Mouse (Mus musculus): ENCODE measurements at regions not wholly inside any gene's neighbourhood (a gene's known extent, or its start where the extent isn't known, plus 50 kb on each side); places are given as distances from the start of the nearest gene placed in this dataset.

GRCm38 (mm10) chr13:52025482-52025848, 179.0 kb downstream of the Gadd45g start:
- WGBS, result 84% methylated on average over 5 of the region's 5 CpGs
- no peaks in the 10 kb centered on the region for H3K27me3 ChIP-seq (ENCODE audit: control insufficient read depth, insufficient read depth, low read length)
- no peak for DNase-seq (ENCODE audit: low spot score)
- no peak overlapping the region for H3K4me3 ChIP-seq (ENCODE audit: low read depth, low read length)
- no peak overlapping the region for H3K4me2 ChIP-seq (ENCODE audit: low read depth, low read length, severe bottlenecking)
- H3K9ac ChIP-seq (ENCODE audit: low read length), result no peak overlapping the region
- H3K9me3 ChIP-seq (ENCODE audit: control insufficient read depth, low read length), result no peaks in the 10 kb centered on the region
- H3K27ac ChIP-seq (ENCODE audit: low read depth, low read length), result no peak overlapping the region
- no peaks in the 10 kb centered on the region for H3K36me3 ChIP-seq (ENCODE audit: control insufficient read depth, insufficient read depth, low read length)
- no peak for ATAC-seq (replicated peaks; ENCODE audit: low FRiP score)
- peaks cover 5% of the 10 kb centered on the region; the same call in 1 of the 2 replicates for H3K4me1 ChIP-seq (replicated peaks; ENCODE audit: control insufficient read depth, insufficient read depth, low read length)

GRCm38 (mm10) chr13:52026291-52026690, 179.8 kb downstream of the Gadd45g start:
- WGBS, result 91% methylated on average over 7 of the region's 7 CpGs
- ATAC-seq (replicated peaks; ENCODE audit: low FRiP score) (no peak), DNase-seq (ENCODE audit: low spot score) (no peak)
- H3K27ac ChIP-seq (ENCODE audit: low read depth, low read length), result no peak overlapping the region
- H3K9ac ChIP-seq (ENCODE audit: low read length), result no peak overlapping the region
- no peak overlapping the region for H3K4me3 ChIP-seq (ENCODE audit: low read depth, low read length)
- H3K36me3 ChIP-seq (ENCODE audit: control insufficient read depth, insufficient read depth, low read length), result no peaks in the 10 kb centered on the region
- no peak overlapping the region for H3K4me2 ChIP-seq (ENCODE audit: low read depth, low read length, severe bottlenecking)
- H3K9me3 ChIP-seq (ENCODE audit: control insufficient read depth, low read length), result no peaks in the 10 kb centered on the region
- H3K4me1 ChIP-seq (replicated peaks; ENCODE audit: control insufficient read depth, insufficient read depth, low read length), result 0 out of 2 replicates have a peak, but pooled peaks cover 1% of the 10 kb centered on the region
- H3K27me3 ChIP-seq (ENCODE audit: control insufficient read depth, insufficient read depth, low read length), result no peaks in the 10 kb centered on the region

GRCm38 (mm10) chr13:52029868-52030422, 183.5 kb downstream of the Gadd45g start:
- no peak overlapping the region for H3K9ac ChIP-seq (ENCODE audit: low read length)
- DNase-seq (ENCODE audit: low spot score), result no peak
- no peak for ATAC-seq (replicated peaks; ENCODE audit: low FRiP score)
- H3K27me3 ChIP-seq (ENCODE audit: control insufficient read depth, insufficient read depth, low read length), result no peaks in the 10 kb centered on the region
- no peak overlapping the region for H3K4me3 ChIP-seq (ENCODE audit: low read depth, low read length)
- WGBS, result 86% methylated on average over 3 of the region's 3 CpGs
- H3K4me2 ChIP-seq (ENCODE audit: low read depth, low read length, severe bottlenecking), result no peak overlapping the region
- no peaks in the 10 kb centered on the region for H3K36me3 ChIP-seq (ENCODE audit: control insufficient read depth, insufficient read depth, low read length)
- H3K9me3 ChIP-seq (ENCODE audit: control insufficient read depth, low read length), result no peaks in the 10 kb centered on the region
- 0 out of 2 replicates have a peak, but pooled peaks cover 1% of the 10 kb centered on the region for H3K4me1 ChIP-seq (replicated peaks; ENCODE audit: control insufficient read depth, insufficient read depth, low read length)
- H3K27ac ChIP-seq (ENCODE audit: low read depth, low read length), result no peak overlapping the region

GRCm38 (mm10) chr13:52031465-52031864, 185.0 kb downstream of the Gadd45g start:
- H3K4me1 ChIP-seq (replicated peaks; ENCODE audit: control insufficient read depth, insufficient read depth, low read length), result no peaks in the 10 kb centered on the region
- WGBS, result 90% methylated on average over 5 of the region's 5 CpGs

GRCm38 (mm10) chr13:52035731-52036130, 189.3 kb downstream of the Gadd45g start:
- Histone ChIP-seq H3K27me3 (ENCODE audit: control insufficient read depth, insufficient read depth, low read length) (no peaks in the 10 kb centered on the region), H3K4me3 (ENCODE audit: low read depth, low read length) (no peak overlapping the region), H3K36me3 (ENCODE audit: control insufficient read depth, insufficient read depth, low read length) (no peaks in the 10 kb centered on the region), H3K4me2 (ENCODE audit: low read depth, low read length, severe bottlenecking) (no peak overlapping the region), H3K9ac (ENCODE audit: low read length) (no peak overlapping the region), H3K27ac (ENCODE audit: low read depth, low read length) (no peak overlapping the region), H3K9me3 (ENCODE audit: control insufficient read depth, low read length) (no peaks in the 10 kb centered on the region), H3K4me1 (replicated peaks; ENCODE audit: control insufficient read depth, insufficient read depth, low read length) (no peaks in the 10 kb centered on the region)
- ATAC-seq (replicated peaks; ENCODE audit: low FRiP score), result no peak
- 86% methylated on average over 6 of the region's 6 CpGs for WGBS
- DNase-seq (ENCODE audit: low spot score), result no peak

More at GRCm38 (mm10) chr13:52031465-52031864, 185.0 kb downstream of the Gadd45g start:
- Histone ChIP-seq H3K36me3 (ENCODE audit: control insufficient read depth, insufficient read depth, low read length) (no peaks in the 10 kb centered on the region), H3K4me3 (ENCODE audit: low read depth, low read length) (no peak overlapping the region), H3K9me3 (ENCODE audit: control insufficient read depth, low read length) (no peaks in the 10 kb centered on the region), H3K4me2 (ENCODE audit: low read depth, low read length, severe bottlenecking) (no peak overlapping the region), H3K27ac (ENCODE audit: low read depth, low read length) (no peak overlapping the region), H3K27me3 (ENCODE audit: control insufficient read depth, insufficient read depth, low read length) (no peaks in the 10 kb centered on the region), H3K9ac (ENCODE audit: low read length) (no peak overlapping the region)
- DNase-seq (ENCODE audit: low spot score), result no peak
- no peak for ATAC-seq (replicated peaks; ENCODE audit: low FRiP score)

GRCm38 (mm10) chr13:52036351-52036750, 189.9 kb downstream of the Gadd45g start:
- H3K9ac ChIP-seq (ENCODE audit: low read length), result no peak overlapping the region
- H3K4me3 ChIP-seq (ENCODE audit: low read depth, low read length), result no peak overlapping the region
- ATAC-seq (replicated peaks; ENCODE audit: low FRiP score) (no peak), DNase-seq (ENCODE audit: low spot score) (no peak)
- H3K36me3 ChIP-seq (ENCODE audit: control insufficient read depth, insufficient read depth, low read length), result no peaks in the 10 kb centered on the region
- H3K4me1 ChIP-seq (replicated peaks; ENCODE audit: control insufficient read depth, insufficient read depth, low read length), result no peaks in the 10 kb centered on the region
- WGBS, result 76% methylated on average over 5 of the region's 5 CpGs
- no peak overlapping the region for H3K27ac ChIP-seq (ENCODE audit: low read depth, low read length)
- H3K4me2 ChIP-seq (ENCODE audit: low read depth, low read length, severe bottlenecking), result no peak overlapping the region
- no peaks in the 10 kb centered on the region for H3K27me3 ChIP-seq (ENCODE audit: control insufficient read depth, insufficient read depth, low read length)
- no peaks in the 10 kb centered on the region for H3K9me3 ChIP-seq (ENCODE audit: control insufficient read depth, low read length)

- no peaks in the 10 kb centered on the region for H3K9me3 ChIP-seq (ENCODE audit: control insufficient read depth, low read length)
- no peak overlapping the region for H3K4me3 ChIP-seq (ENCODE audit: low read depth, low read length)
- 77% methylated on average over 13 of the region's 13 CpGs for WGBS
Measured at GRCm38 (mm10) chr13:52037218-52037617, 190.7 kb downstream of the Gadd45g start.

GRCm38 (mm10) chr13:52041467-52042421, 195.3 kb downstream of the Gadd45g start:
- Histone ChIP-seq H3K9ac (ENCODE audit: low read length) (no peak overlapping the region), H3K9me3 (ENCODE audit: control insufficient read depth, low read length) (no peaks in the 10 kb centered on the region), H3K4me3 (ENCODE audit: low read depth, low read length) (no peak overlapping the region), H3K36me3 (ENCODE audit: control insufficient read depth, insufficient read depth, low read length) (no peaks in the 10 kb centered on the region), H3K4me2 (ENCODE audit: low read depth, low read length, severe bottlenecking) (no peak overlapping the region), H3K4me1 (replicated peaks; ENCODE audit: control insufficient read depth, insufficient read depth, low read length) (no peaks in the 10 kb centered on the region), H3K27ac (ENCODE audit: low read depth, low read length) (no peak overlapping the region), H3K27me3 (ENCODE audit: control insufficient read depth, insufficient read depth, low read length) (no peaks in the 10 kb centered on the region)
- 72% methylated on average over 15 of the region's 15 CpGs for WGBS
- ATAC-seq (replicated peaks; ENCODE audit: low FRiP score) (no peak), DNase-seq (ENCODE audit: low spot score) (no peak)

More at GRCm38 (mm10) chr13:52037218-52037617, 190.7 kb downstream of the Gadd45g start:
- no peak for DNase-seq (ENCODE audit: low spot score)
- no peaks in the 10 kb centered on the region for H3K36me3 ChIP-seq (ENCODE audit: control insufficient read depth, insufficient read depth, low read length)
- H3K4me2 ChIP-seq (ENCODE audit: low read depth, low read length, severe bottlenecking), result no peak overlapping the region
- H3K27me3 ChIP-seq (ENCODE audit: control insufficient read depth, insufficient read depth, low read length), result no peaks in the 10 kb centered on the region
- no peak overlapping the region for H3K9ac ChIP-seq (ENCODE audit: low read length)
- no peak overlapping the region for H3K27ac ChIP-seq (ENCODE audit: low read depth, low read length)
- H3K4me1 ChIP-seq (replicated peaks; ENCODE audit: control insufficient read depth, insufficient read depth, low read length), result no peaks in the 10 kb centered on the region
- no peak for ATAC-seq (replicated peaks; ENCODE audit: low FRiP score)
